ENCODE assay signal across 9 mouse cellular contexts in the genomic region with DNA sequence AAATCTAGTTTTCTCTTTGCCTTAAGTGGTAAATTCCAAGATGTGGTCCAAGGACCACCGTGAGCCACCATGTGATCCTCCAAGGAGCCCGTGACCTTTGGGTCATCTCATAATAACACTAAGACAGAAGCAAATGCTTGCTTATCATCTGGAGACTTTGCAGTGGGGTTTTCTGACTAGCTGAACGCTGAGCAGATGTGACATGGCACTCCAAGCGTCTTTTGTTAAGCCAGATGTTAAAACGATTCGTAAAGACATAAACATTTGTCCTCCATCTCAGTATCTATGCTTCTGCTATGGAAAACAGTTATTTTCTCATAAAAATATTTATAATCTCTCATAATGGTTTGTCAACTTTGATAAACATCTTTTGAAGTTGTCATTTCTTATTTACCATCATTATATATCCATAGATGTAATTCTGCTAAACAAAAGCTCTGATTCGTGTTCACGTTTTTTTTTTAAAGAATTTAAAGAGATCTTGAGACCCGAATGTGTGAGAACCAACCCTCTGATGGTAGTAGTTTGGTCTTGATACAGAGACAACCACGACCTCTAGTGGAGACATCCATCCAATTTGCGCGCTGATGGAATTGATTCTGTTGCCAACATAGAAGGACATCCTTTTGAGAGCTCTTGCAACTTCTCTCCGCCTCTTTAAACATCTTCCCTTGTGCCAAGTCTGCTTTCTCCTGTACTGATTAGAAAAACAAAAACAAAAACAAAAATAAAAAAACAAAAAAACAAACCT.
A peak's percentile ranks its signal among the peaks of the same experiment; 100 is the strongest.
DNase-seq lines count a peak whose midpoint lies in the region; ATAC-seq lines count a peak whose summit lies in the region.
"Had no signal": no experiment of that assay in that cellular context is flagged by ENCODE, and none has a peak within 500 bp of the region (broad histone marks: within the 10 kb centered on the region; RNA-seq: fewer than 3 reads in every experiment).

No protein-coding gene starts in this region.

- H3K4me2 ChIP-seq in heart, embryonic 12.5 days: no peak overlapping the region
- H3K4me2 ChIP-seq: embryonic facial prominence, embryonic 13.5 days had no signal

- DNase-seq in heart, postnatal 4 days: peak; percentile 37
- DNase-seq in right cerebral cortex, postnatal 10 days (ENCODE audit: low spot score in 2 of 2): peak; percentile 52 to 62
- no peak for DNase-seq in right cerebral cortex, postnatal 4 days
- DNase-seq in layer of hippocampus, adult 9-11 months: peak; percentile 39
- DNase-seq in thymus, postnatal 36 days: peak; percentile 23 to 26
- DNase-seq in gastrocnemius, postnatal 10 days: no peak
- no peak for DNase-seq in ovary, postnatal 36 days (ENCODE audit: low spot score)

- ATAC-seq in heart, embryonic 12.5 days (ENCODE audit: insufficient number of reproducible peaks, low FRiP score): no peak

- no peak overlapping the region for H3K9ac ChIP-seq in heart, embryonic 12.5 days
- H3K9ac ChIP-seq: embryonic facial prominence, embryonic 13.5 days had no signal

- no peaks in the 10 kb centered on the region for H3K27me3 ChIP-seq in heart, embryonic 12.5 days (replicated peaks)
- H3K27me3 ChIP-seq: embryonic facial prominence, embryonic 13.5 days had no signal

- H3K4me1 ChIP-seq in heart, embryonic 12.5 days (replicated peaks): peaks cover 22% of the 10 kb centered on the region

- H3K9me3 ChIP-seq in heart, embryonic 12.5 days (replicated peaks): no peaks in the 10 kb centered on the region
- H3K9me3 ChIP-seq: embryonic facial prominence, embryonic 13.5 days had no signal

- H3K36me3 ChIP-seq in heart, embryonic 12.5 days: no peaks in the 10 kb centered on the region
- H3K36me3 ChIP-seq: embryonic facial prominence, embryonic 13.5 days had no signal

- H3K27ac ChIP-seq in heart, embryonic 12.5 days (ENCODE audit: poor library complexity, severe bottlenecking): no peak overlapping the region
- H3K27ac ChIP-seq: embryonic facial prominence, embryonic 13.5 days had no signal

- WGBS in heart, embryonic 12.5 days: 50% methylated on average over 13 of the region's 13 CpGs

- H3K4me3 ChIP-seq in heart, embryonic 12.5 days: no peak overlapping the region
- H3K4me3 ChIP-seq: embryonic facial prominence, embryonic 13.5 days had no signal

Comparison
In these comparisons a context has a peak if more than half of its experiments do, and no peak if none do; other contexts are left out.
1. DNase-seq: peak in heart, postnatal 4 days (single experiment), right cerebral cortex, postnatal 10 days (2 of 2), layer of hippocampus, adult 9-11 months (single experiment) and thymus, postnatal 36 days (2 of 2); none in right cerebral cortex, postnatal 4 days (single experiment), gastrocnemius, postnatal 10 days (single experiment) and ovary, postnatal 36 days (single experiment).